Mouse (Mus musculus) midbrain, postnatal 0 days (tissue): ENCODE data around the gene Med15. TPM values are rescaled to one million over a fixed set of nuclear protein-coding genes. Genes with fewer than 3 reads are reported as not detected.
A peak's percentile ranks its signal among the peaks of the same experiment; 100 is the strongest.

ENCODE experiments used
- ATAC-seq: fragments of 200-750 bp; cut with Nextera tagmentation; 2 replicates; pipeline ENCODE4 v1.8.0; 2017; ENCODE audit warnings: moderate number of reproducible peaks, mild to moderate bottlenecking, moderate TSS enrichment, moderate library complexity; ENCODE audit not compliant: low FRiP score
- DNase-seq: peaks from one replicate; pipeline ENCODE4 v3.0.0-alpha.2; 2015; ENCODE audit warnings: low spot score
- H3K27ac ChIP-seq: fragments of 300-500 bp; sonication (generic); 2 replicates; pipeline ENCODE4 v1.5.1; 2014; ENCODE audit warnings: low read depth, mild to moderate bottlenecking, low read length, mixed read lengths
- H3K27me3 ChIP-seq: fragments of 300-500 bp; sonication (generic); 2 replicates; pipeline ENCODE4 v1.6.1; 2014; ENCODE audit warnings: low read length, control low read depth, mixed read lengths; ENCODE audit not compliant: insufficient read depth
- H3K36me3 ChIP-seq: fragments of 300-500 bp; sonication (generic); 2 replicates; pipeline ENCODE4 v1.6.1; 2014; ENCODE audit warnings: low read length, control low read depth, mixed read lengths; ENCODE audit not compliant: insufficient read depth
- H3K4me1 ChIP-seq: fragments of 300-500 bp; sonication (generic); 2 replicates; pipeline ENCODE4 v1.6.1; 2014; ENCODE audit warnings: mild to moderate bottlenecking, control low read depth, antibody characterized with exemption, low read length, mixed read lengths; ENCODE audit not compliant: insufficient read depth
- H3K4me2 ChIP-seq: fragments of 300-500 bp; sonication (generic); 2 replicates; pipeline ENCODE4 v1.6.1; 2014; ENCODE audit warnings: low read depth, mild to moderate bottlenecking, low read length, mixed read lengths; ENCODE audit not compliant: poor library complexity, severe bottlenecking
- H3K4me3 ChIP-seq: fragments of 300-500 bp; sonication (generic); 2 replicates; pipeline ENCODE4 v1.5.1; 2014; ENCODE audit warnings: low read depth, mild to moderate bottlenecking, low read length, moderate library complexity
- H3K9ac ChIP-seq: fragments of 300-500 bp; sonication (generic); replicated peaks from 2 replicates; pipeline ENCODE4 v1.6.1; 2014; ENCODE audit warnings: mild to moderate bottlenecking, low read length, moderate library complexity, mixed read lengths; ENCODE audit not compliant: poor library complexity, severe bottlenecking
- H3K9me3 ChIP-seq: fragments of 300-500 bp; sonication (generic); 2 replicates; pipeline ENCODE4 v1.6.1; 2016; ENCODE audit warnings: low read length, control low read depth
- CTCF ChIP-seq: IDR thresholded peaks from 2 replicates; pipeline ENCODE4 v1.5.1; 2016; ENCODE audit warnings: antibody characterized with exemption, mild to moderate bottlenecking
- WGBS: fragments of 180-500 bp; shearing (Covaris S2); extraction: QIAGEN DNeasy Blood & Tissue Kit; methylation state at CpG from one replicate; pipeline ENCODE4 v1.1.7; 2014; 5-methylcytosine and 5-hydroxymethylcytosine counted together
- polyA plus RNA-seq: library from polyadenylated mRNA; unstranded; fragments of >200 nt; fragmentation: Nextera tagmentation; extraction: Ambion mirVana; gene quantifications from 2 replicates; pipeline ENCODE4 v1.2.1, GENCODE M21; 2015
- total RNA-seq: library from RNA; depleted of rRNA; stranded (reverse); fragments of >200 nt; gene quantifications from 2 replicates; pipeline ENCODE4 v1.2.3, GENCODE M21; 2014

Gene Med15
- total and polyA plus RNA-seq, 2 experiments from 2014 or later = 49.3 to 58.3 TPM

DNA sequence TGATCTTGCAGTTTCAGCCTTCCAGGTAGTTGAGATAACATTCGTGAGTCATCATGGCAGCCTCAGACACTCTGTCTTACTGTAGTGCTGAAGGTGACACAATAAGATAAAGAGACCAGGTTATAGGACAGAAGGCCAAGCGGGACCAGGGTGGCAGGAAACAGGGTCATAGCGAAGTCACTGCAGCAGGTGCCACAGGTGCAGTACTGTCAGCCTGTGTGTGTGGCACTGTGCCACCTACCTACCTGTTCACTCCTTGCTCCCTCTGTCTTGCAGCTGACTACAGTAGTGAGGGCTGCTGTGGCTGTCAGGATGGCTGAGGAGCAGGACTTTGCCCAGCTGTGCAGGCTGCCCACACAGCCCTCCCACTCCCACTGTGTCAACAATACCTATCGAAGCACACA, 31.4 kb upstream of the Med15 start:
- Histone ChIP-seq H3K4me1 (peaks cover 11% of the 10 kb centered on the region), H3K4me3 (no peak overlapping the region), H3K36me3 (peaks cover 11% of the 10 kb centered on the region), H3K27ac (no peak overlapping the region), H3K4me2 (no peak overlapping the region), H3K9ac (no peak overlapping the region), H3K27me3 (no peaks in the 10 kb centered on the region), H3K9me3 (no peaks in the 10 kb centered on the region)
- TF ChIP-seq CTCF = no peak
- no peak for ATAC-seq
- no peak for DNase-seq
- 90% methylated on average over 4 of the region's 4 CpGs for WGBS

DNA sequence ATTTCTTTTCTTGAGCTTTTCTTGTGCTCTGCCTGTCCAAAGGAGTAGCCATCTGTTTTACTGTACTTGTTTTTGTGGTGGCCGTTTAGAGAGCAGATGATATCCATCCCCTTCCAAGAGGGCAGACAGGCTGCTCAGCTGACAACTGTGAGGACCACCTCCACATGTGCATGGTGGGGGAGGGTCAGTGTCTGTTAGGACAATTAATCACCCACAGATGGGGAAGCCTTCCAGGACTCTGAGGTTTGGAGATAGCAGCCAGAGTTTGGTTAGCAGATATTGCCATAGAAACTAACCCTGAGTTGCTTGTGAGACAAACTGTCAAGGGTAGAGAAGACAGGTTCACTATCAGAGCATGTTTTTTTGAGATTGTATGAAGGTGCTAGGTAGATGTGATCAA, 28.4 kb upstream of the Med15 start:
- Histone ChIP-seq H3K9ac (no peak overlapping the region; the same call in 1 of the 2 replicates), H3K27ac (no peak overlapping the region), H3K9me3 (no peaks in the 10 kb centered on the region), H3K27me3 (no peaks in the 10 kb centered on the region), H3K36me3 (peaks cover 3% of the 10 kb centered on the region), H3K4me2 (peak overlapping the region; percentile 80), H3K4me1 (peaks cover 15% of the 10 kb centered on the region), H3K4me3 (peak overlapping the region; percentile 72; the same call in 1 of the 2 replicates)
- 69% methylated on average over 1 of the region's 1 CpGs for WGBS
- no peak for TF ChIP-seq CTCF
- no peak for DNase-seq
- no peak for ATAC-seq

DNA sequence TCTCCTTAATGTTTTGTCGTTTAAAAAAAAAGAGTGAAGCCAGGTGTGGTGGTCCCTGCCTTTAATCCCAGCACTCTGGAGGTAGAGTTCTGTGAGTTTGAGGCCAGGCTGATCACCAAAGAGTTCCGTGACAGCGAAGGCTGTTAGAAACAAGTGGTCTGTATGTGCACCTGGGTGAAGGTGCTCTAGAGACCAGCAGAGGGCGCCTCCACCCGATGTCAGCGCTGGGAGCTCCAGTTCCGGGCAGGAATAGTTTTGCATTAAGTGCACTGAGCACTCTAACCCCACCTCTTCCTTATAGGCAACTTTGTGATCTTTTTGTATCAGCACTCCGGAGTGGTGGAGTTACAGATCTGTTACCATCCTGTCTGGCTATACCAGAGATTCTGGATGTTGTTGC, 28.0 kb upstream of the Med15 start:
- peak overlapping the region; percentile 72 for H3K4me3 ChIP-seq
- no peaks in the 10 kb centered on the region for H3K27me3 ChIP-seq
- no peak overlapping the region for H3K27ac ChIP-seq
- 45% methylated on average over 8 of the region's 8 CpGs for WGBS
- peak; percentile 55 for DNase-seq
- peak overlapping the region; percentile 92; the same call in 1 of the 2 replicates for H3K9ac ChIP-seq
- H3K4me1 ChIP-seq = peaks cover 15% of the 10 kb centered on the region
- peaks cover 3% of the 10 kb centered on the region for H3K36me3 ChIP-seq
- H3K4me2 ChIP-seq = peak overlapping the region; percentile 80
- peak; percentile 70 for TF ChIP-seq CTCF
- H3K9me3 ChIP-seq = no peaks in the 10 kb centered on the region
- no peak for ATAC-seq

DNA sequence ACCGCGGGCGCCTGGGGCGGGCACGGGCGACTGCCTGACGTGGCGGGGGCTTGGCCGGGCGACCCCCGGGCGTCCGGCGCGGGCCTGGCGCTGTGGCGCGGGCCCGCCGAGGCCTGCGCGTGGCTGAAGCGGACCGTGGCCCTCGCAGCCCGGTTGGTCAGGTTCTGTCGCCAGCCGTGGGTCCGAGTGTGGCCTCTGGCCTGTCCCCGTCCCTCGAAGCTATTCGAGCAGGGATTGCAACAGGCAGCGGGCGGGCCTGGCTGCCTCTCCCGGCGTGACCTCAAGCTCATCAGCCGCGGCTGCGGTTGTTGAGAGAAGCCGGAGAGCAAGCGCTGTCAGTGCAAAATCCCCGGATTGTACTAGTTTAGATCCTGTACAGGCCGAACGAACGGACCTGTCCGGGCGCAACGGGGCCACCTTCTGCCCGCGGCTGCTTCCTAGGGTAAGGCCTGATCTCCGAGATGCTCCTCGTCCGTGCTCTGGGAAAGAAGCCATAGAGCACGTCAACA, 27.2 kb upstream of the Med15 start:
- ATAC-seq (peak; percentile 64), DNase-seq (peak; percentile 48)
- Histone ChIP-seq H3K27me3 (no peaks in the 10 kb centered on the region), H3K9me3 (no peaks in the 10 kb centered on the region), H3K4me2 (peak overlapping the region; percentile 80), H3K4me1 (peaks cover 15% of the 10 kb centered on the region), H3K27ac (peak overlapping the region; percentile 89), H3K36me3 (peaks cover 3% of the 10 kb centered on the region; the same call in 1 of the 2 replicates), H3K9ac (peak overlapping the region; percentile 92), H3K4me3 (peak overlapping the region; percentile 72)
- no peak for TF ChIP-seq CTCF
- WGBS = 2% methylated on average over 38 of the region's 54 CpGs

DNA sequence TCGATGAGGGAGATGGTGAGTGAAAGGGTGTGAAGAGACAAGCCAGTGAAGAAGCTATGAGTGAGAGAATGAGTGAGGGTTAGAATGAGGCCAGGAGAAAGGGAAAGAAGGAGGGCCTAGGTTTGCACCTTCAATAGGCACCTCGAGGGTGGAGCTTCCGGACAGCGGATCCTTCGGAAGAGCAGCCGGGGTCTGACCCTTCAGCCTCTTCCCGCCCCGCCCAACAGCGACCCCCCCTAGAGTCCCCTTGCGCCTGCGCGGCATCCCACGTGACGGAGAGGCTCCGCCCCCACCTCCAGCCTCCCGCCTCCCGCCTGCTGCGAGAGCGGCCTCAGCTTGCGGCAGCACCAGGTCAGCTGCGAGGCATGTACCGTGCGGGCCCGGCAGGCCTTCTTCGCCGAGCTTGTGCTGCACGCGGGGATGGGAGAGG, 26.7 kb upstream of the Med15 start, which contains the start of gene Klhl22:
TSS of gene Klhl22 (plus strand) at position 275 of the 430 bp plus-strand sequence.
- Histone ChIP-seq H3K4me1 (peaks cover 15% of the 10 kb centered on the region), H3K27me3 (no peaks in the 10 kb centered on the region), H3K4me3 (peak within 1 kb of the TSS; percentile 72), H3K9me3 (no peaks in the 10 kb centered on the region), H3K27ac (peak within 1 kb of the TSS; percentile 89), H3K36me3 (peaks cover 2% of the 10 kb centered on the region; the same call in 1 of the 2 replicates), H3K9ac (peak within 1 kb of the TSS; percentile 92), H3K4me2 (peak within 1 kb of the TSS; percentile 80)
- no peak for TF ChIP-seq CTCF
- WGBS = under 1% methylated on average over 22 of the region's 28 CpGs
- peak; percentile 93 for ATAC-seq
- peak; percentile 92 for DNase-seq

DNA sequence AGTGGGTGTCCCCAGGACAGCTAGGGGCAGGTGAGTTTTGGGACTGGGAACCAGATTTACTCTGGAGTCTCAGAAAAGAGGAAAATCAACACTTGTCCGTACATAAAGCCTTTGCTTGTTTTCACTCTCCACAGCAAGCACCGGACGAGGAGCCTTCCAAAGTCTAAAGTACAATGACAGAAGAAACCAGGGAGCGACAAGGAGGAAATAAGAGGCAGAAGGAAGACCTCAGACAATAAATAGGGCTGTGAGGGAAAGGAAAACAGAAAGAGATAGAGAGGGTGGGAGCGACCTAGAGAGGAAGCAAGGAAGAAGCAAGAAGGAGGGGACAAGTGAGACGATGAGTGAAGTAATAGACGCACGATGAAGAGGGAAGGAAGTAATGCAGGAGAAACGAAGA, 26.2 kb upstream of the Med15 start:
- peak overlapping the region; percentile 89 for H3K27ac ChIP-seq
- H3K9me3 ChIP-seq = no peaks in the 10 kb centered on the region
- DNase-seq (no peak), ATAC-seq (no peak; the same call in 1 of the 2 replicates)
- peak overlapping the region; percentile 80 for H3K4me2 ChIP-seq
- WGBS = 48% methylated on average over 9 of the region's 9 CpGs
- TF ChIP-seq CTCF = no peak
- H3K27me3 ChIP-seq = no peaks in the 10 kb centered on the region
- H3K9ac ChIP-seq = peak overlapping the region; percentile 92
- peaks cover 15% of the 10 kb centered on the region for H3K4me1 ChIP-seq
- no peaks in the 10 kb centered on the region for H3K36me3 ChIP-seq
- H3K4me3 ChIP-seq = peak overlapping the region; percentile 72
